Mouse (Mus musculus) lung, postnatal 10 days (tissue): ENCODE data around the gene Tmem184b.

Experiments
- DNase-seq: peaks from one replicate; pipeline ENCODE4 v3.0.0; 2021

Gene Tmem184b

DNA sequence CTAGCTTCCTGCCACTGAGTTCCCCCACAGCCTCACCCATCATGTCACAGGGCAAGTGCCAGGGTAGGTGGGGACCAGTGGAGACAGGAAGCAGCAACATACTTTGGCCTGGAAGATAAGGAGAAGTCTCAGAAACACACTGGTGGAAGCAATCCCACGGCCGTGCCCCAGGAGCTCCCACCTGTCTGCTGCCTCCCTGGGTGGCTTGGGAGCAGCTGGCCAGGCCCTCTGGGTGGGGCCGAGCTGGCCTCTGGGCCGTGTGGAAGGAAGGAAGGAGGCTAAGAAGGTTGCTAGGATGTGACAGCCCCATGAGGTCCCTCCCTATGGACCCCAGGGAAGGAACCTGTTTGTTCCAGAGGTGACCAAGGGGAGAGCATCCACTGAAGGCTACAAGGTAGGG is 42.3 kb downstream of the Tmem184b start:
- peak; percentile 10 for DNase-seq

DNA sequence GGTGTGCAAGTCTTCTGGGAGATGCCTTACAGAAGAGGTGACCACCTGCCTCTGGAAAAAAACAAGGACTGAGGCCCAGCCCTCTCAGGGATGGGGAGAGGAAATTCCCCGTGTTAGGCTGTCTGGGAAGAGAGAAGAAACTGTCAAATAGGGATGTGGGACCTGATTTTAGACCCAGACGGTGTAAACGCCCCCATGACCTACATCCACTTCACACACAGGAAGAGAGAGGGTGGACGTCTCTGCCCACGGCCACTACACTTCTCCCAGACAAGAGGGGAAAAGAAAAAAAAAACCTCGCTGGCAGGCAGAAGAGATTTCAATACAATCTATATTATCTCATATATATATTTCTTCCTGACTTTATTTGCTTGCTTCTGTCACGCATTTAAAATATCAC is 43.0 kb downstream of the Tmem184b start:
- DNase-seq: peak; percentile 5

DNA sequence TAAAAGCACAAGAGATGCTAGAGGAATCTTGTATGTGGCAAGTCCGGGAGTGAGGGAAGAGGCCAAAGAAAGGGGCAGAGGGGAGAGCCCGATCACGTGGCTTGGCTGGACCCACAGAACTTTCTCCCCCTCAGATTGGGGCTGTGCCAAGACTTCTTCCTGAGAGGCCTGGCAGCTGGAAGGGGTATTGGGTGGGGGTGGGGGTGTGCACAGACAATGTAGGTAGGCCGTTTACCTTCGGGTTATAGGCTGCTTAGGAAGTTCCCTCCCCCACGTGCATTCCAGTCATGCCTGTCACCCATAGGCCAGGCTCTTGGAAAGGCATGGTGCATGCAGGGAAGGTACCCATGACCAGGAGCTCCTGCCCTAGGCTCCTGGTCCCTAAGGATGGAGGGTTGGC is 43.4 kb downstream of the Tmem184b start:
- peak; percentile 76 for DNase-seq

DNA sequence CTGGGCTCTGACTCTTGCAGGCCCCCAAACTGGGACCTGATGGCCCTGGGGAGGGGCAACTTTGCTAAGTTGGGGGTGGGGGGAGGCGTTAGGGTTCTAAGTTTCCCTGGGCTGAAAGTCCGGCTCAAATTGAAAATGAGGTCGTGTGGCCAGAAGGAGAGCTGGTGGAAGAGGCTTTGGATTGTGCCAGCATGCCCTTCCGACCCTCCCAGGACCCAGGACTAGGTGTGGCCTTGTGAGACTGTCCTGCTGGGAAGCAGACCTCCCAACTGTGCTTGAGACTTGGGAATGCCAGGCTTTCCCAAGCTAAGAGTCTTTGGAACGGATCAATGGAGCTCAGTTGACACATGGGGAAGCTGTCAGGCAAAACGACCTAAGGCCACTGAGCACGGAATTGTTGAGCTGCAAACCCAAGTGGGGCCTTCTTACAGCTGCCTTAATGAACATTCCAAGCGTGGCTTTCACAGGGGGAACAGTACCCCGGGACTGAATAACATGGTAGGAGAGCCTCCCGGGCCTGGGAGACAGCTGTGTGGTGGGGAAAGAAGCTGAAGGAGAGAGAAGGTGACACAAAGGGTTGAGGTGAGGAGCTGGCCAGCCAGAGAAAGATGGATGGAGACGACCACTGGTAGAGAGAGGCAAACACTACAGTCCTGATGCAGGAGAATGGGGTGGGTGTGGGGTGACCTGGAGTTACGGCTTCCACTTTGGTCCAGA is 45.2 kb downstream of the Tmem184b start:
- DNase-seq: no peak

DNA sequence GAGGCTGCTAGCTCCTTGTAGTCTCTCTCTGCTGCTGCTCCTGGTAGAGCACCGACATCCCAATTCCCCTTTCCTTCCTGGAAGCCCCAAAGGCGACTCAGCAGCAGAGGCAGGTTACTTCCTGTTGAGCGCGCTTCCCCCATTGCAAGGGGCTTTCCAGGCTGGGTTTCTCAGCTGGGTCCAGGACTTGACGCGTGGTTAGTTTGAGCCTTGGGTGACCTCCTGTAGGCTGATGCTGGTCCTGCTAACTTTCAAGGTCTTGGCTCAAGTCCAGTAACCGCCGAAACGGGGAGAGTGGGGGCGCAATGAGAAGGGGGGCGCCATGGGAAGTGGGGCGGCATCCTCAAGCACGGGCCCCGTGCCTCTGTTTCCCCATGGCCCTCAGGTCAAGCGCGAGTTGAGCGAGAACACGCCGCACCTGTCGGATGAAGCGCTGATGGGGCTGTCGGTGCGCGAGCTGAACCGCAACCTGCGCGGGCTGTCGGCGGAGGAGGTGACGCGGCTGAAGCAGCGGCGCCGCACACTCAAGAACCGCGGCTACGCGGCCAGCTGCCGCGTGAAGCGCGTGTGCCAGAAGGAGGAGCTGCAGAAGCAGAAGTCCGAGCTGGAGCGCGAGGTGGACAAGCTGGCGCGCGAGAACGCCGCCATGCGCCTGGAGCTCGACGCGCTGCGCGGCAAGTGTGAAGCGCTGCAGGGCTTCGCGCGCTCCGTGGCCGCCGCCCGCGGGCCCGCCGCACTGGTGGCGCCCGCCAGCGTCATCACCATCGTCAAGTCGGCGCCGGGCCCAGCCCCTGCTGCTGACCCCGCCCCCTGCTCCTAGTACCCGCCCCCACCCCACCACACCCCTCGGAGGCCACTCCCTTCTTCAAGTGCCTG is 46.1 kb downstream of the Tmem184b start:
- peak; percentile 77 for DNase-seq

DNA sequence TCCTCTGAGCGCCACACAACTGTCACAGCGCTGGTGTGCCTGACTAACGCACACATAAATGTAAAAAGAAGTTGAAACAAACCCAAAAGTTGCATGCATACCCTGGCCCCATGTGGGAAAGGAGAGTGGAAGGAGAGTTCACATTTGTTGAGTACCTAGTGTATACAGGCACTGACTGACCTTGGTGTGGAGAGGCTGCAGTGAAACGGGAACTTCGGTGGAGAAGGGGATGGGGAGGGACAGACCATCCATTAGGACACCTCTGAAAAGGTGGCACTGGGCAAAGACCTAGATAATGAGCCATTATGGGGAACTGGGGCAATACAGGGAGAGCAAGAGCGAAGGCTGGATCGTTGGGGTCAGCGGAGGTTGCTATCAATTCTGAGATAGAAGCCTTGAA is 46.9 kb downstream of the Tmem184b start:
- no peak for DNase-seq

DNA sequence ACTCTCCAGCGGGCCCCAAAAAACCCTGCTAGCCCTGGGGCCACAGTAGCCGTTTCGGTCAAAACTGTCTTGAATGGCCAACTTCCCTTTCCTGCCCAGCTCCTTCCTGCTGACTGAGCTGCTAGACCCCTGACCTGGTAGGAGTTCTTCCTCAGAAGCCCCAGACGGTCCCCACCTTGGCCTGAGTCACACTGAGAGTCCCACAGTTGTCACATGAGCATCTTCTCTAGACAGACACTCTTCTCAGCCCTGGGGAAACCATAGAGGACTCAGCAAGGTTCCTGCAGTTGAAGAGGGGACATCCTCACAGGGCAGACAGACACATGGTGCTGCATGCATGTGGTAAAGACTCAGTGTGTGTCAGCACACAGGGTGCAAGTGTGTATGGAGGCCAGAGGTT is 48.8 kb downstream of the Tmem184b start:
- no peak for DNase-seq

DNA sequence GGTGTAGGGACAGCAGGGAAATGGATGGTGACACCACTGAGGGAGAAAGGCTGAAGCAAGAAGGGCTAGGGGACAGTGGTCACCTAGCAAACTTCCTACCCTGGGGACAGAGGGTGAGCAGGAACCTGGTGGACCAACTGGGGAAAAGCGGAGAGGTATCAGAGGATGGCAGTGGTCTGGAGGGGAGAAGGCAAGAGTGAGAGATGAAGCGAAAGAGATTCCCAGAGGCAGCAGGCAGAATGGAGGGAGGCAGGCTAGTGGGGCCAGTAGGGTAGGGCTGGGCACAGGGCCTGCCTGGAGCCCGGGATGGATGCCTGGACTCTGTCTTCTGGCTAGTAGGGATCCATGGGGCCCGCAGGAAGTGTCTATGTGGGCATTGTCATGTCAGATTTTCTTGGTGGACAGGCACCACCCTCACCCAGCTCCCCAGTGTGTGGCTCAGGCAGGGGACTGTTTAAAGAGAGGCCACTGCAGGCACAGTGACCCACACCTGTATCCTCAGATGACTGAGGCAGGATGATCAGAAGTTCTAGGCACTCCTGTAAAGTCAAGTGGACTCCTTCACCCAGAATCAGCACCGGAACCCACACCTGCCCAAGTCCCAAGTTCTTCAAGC is 49.6 kb downstream of the Tmem184b start:
- DNase-seq: no peak

DNA sequence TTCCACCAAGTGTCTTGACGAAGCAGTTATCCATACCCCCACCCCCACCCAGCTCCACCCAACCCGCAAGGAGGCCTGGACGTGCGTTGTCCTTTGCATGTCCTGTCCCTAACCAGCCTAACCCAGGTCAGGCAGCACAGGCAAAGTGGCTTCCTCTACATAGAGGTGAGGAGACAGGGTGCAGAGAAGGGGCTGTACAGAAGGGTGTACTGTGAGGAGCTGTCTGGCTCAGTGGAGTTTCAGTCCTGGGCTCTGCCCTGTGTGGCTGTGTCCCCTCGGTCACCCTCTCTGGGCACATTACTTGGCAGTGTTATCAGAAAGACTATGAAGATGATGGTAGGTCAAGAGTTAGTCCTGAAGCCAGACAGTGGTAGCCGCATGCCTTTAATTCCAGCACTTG is 50.9 kb downstream of the Tmem184b start:
- no peak for DNase-seq

DNA sequence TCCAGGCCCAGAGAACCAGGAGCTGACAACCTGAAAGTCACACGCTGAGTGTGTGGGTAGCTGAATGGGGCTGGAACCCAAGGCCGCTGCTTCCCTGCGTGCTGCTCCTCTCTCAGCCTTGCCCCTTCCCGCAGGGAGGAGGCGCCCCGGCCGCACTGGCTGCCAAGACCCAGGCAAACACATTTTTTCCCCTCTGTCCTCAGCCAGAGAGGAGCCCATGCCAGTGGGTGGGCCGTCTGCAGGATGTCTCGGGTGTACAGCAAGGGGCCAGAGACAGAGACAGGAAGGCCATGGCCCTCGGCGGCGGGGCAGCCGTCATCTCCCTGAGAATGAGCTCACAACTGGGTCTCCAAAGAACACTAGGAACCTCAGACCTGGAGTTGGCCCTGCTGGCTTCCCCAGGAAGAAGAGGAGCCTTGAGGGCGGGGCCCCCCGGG is 52.0 kb downstream of the Tmem184b start:
- peak; percentile 92 for DNase-seq

DNA sequence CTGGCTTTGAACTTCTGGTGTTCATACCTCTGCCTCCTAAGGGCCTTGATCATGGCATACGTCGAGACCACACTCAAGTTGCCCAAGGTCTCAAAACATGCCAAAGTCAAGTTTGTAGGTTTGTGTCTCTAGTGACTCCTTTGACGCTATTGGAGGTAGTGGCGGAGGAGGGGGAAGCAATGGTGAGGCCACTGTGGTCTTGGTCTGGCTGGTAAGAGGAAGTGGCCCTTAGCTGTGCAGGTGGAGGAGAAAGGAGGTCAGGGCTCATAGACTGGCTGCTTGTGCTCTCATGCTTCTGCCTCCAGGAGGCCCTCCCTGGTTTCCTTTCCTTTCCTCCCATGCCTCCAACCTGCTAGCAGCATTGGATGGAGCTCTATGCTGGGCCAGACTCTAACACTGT is 52.5 kb downstream of the Tmem184b start:
- DNase-seq: no peak

DNA sequence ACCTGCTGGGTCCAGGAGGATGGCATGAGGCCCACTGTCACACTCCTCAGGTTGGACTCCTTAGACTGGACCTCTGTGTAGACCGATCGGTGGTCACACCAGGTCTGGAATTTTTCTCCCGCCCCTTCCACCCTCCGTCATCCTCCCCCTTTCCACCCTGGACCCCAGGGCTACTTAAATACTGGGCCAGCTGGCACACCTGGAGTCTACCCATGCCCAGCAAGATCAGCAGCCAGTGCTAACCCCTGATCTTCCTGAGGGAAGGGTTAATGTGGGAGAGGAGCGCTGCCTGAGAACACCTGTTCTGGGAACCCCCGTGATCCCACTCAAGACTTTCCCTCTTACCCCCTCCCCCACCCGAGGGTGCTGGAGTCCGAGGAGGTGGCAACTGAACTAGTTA is 54.7 kb downstream of the Tmem184b start:
- DNase-seq: no peak

DNA sequence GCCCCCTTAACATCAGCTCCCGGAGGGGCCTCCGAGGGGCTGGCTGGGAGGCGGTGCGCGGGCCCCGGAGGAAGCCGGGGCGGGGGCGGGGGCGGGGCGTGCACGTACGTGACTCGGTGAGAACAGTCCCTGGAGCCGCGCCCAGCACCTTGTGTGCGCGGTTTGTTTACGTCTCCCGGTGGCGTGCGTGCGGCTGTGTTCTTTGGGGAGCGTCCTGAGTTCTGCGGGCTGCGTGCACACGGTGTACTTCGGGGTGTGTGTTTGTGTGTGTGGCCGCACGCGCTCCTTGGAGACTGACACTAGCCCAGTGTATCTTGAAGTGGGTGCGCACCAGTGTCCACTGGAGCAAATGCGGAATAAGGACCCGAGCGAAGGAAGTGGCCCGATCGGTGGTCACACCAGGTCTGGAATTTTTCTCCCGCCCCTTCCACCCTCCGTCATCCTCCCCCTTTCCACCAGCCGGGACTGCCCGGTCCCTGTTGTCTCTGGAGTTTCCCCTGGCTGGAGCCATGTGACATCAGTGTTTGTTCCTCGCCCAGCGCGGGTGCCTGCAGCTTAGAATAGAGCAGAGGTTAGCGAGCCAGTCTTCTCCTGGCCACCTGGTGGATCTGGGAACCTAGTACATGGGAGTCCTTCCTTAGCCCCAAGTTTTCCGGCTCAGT is 55.4 kb downstream of the Tmem184b start:
- peak; percentile 85 for DNase-seq

DNA sequence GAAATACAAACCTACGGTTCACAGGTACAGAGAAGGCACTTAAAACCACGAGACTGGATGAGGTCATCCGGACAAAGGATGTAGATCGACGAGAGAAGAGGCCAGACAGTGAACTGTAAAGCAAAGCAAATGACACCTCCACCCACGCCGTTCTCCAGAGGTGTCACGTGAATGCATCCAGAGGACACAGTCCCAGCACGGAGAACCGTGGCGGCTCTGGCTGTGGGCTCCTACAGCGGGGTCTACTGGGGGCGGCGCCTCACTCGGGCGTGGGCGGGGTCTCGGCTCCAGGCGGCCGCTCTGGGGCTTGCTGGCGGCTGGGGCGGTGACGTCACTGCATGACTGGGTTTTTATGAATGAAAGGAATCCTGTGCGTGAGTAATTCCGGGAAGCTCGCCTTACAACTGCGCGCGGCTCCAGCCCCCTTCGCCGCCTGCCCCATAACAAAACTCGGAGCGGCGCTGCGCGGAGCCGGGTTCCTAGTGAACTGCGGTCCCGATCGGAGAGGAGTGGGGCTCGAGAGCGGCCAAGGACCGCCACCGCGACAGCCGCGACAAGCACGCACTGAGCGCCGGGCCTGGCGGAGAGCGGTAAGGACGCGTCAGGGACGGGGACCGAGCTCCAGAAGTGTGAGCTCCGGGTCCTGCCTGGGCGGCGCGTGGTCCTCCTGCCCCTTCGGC is 56.1 kb downstream of the Tmem184b start:
- peak; percentile 96 for DNase-seq

DNA sequence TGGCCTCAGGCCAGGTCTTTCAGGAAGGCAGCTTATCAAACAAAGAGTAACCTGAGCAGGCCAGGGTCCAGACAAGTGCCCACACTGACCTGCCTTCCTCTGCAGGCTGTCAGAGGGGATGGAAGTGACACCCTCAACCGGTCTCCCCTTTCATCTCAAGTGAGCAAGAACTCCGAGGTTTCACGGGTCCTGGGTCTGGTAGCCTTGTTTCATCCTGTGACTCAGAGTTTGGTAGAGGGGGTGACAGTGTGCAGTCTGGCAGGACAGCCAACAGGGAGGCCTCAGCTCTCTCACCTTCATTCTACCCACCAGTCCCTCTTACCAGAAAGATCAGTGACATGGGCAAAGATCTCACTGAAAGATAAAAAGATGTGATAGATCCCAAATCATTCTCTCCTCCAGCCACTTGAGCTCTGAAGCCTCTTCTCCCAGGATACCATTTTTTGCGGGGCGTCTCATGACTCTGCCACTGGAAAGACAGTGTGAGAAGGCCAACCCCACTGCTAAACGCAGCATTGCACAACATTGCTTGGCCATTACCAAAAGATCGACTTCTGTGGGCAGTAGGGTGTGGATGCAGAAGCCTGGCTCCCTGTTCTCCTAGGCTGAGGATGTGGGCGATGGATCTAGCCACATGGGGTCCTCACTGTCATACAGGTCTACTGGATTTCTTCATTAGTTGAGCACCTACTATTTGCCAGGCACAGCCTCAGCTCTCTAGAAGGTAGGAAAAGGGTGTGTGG is 57.1 kb downstream of the Tmem184b start, which contains the start of gene Maff:
Maff (plus strand) TSS at position 571 of the 743 bp plus-strand sequence.
- DNase-seq: no peak

DNA sequence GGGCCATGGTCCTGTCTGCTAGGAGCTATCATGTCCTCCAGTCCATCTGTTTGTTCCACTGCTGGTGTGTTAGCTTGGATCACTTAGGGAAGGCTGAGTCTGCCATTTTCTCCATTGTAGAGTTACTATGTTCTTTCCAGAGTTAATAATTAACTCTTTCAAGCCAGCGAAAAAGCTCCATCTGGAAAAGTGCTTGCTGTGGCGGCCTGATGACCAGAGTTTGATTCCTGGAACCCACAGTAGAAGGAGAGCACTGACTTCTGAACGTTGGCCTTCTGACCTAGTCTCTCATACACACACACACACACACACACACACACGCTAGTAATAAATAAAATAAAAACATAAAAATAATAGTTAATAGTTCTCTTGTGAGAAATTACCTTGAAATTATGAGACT is 58.7 kb downstream of the Tmem184b start:
- no peak for DNase-seq

DNA sequence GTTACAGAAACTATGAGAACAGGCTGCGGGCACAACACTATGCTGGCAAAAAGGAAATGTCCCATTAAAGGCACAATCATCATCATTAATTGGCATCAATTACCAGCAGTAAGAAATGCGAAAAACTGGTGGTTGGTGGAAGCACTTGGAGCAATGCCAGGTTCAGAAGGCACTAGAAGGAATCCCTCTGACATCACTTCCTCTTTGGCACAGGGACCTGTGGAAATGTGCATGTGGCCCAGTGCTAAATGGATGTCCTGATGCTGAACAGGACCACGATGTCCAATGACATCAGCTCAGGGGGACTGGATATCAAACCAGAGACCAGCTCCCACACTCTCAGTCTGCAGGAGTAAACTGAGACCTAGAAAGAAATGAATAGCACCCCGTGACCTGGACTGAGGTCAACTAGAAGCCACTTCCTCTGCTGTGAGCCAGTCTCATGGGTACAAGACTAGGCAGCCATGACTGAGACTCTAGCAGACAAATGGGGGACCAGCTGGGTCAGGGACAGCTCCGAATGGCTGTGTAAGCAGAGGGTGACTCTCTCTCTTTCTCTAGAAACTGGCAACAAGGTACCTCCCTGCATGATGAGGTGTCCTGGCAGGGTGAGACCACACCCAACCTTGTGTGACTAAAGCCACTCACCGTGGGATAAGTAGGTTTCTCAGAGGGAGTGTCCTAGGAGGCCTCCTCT is 60.6 kb downstream of the Tmem184b start:
- no peak for DNase-seq

DNA sequence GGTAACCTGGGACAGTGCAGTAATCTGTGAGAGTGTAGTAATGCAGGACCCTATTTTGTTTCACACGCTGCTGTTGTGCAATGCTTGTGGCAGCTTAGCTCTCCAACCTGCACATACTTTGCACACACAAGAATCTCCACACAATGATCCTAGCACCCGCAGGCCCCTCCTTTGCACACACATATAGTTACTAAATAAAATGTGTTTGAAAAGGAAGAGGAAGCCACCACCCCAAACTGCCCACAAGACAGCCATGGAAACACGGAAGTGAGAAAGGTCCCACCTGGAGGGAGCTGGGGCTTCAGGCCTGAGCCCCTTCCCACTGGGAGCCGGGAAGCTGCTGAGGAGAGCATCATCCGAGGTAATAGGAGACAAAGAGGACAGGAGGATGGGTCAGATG is 64.4 kb downstream of the Tmem184b start:
- DNase-seq: no peak

DNA sequence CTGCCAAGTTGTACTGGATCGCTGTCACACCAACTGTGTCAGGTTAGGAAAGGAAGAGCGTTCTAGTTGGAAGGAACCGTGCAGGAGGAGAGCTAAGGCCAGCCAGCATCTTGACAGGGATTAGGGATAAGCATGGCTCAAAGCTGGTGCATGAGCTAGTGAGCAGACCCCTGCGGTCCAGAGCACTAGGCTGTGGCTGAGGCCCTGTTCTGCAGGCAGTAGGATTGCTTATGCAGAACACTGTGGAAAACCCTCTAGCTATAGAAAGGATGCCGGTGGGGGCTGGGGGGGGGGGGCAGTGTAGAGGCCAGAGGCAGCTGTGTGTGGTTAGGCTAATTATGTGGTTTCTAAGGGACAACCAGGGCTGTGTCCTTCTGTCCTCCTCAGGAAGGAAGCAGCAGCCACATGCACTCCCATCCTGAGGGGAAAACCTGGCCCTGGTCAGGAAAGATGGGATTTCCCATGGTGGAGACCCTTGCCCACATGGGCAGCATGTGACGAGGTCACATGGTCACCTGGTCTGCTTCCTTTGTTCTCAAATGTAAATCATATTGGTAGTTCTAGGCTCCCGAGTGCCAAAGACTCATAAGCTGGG is 68.2 kb downstream of the Tmem184b start:
- no peak for DNase-seq

DNA sequence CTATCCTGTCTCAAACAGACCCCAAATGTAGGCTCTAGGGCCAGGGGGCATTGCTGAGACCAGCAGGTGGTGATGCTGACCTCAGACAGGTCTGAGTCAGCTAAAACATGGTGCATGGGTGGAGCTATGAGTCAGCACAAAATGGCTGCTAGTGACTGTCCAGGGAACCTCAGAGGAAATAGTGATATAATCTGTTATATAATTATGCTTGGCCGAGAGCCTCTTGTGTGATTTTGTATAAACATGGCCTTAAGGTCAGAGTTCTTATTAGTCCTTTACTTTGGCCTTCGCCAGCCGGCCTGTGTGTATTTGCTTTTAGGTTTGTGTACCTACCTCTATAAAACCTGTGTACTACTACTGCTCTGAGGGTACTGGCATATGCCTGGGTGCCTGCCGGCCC is 70.0 kb downstream of the Tmem184b start:
- peak; percentile 62 for DNase-seq

DNA sequence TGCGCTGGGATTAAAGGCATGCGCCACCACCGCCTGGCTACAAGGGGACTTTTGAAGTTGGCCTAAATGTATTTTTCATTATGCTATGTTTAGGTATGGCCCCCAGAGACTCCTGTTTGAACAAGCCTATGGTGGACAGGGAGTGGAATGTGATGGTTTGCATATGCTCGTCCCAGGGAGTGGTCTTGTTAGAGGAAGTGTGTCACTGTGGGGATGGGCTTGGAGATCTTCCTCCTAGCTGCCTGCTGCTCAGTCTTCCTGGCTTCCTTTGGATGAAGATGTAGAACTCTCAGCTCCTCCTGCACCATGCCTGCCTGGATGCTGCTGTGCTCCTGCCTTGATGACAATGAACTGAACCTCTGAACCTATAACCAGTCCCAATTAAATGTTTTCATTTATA is 72.8 kb downstream of the Tmem184b start:
- no peak for DNase-seq
